Mouse (Mus musculus) ovary, postnatal 14 days (tissue): ENCODE measurements around the gene Sar1b.
A peak's percentile ranks its signal among the peaks of the same experiment; 100 is the strongest.
"Not testable (repeated sequence)": the region's sequence is repeated elsewhere in the genome, so short reads cannot be mapped to it uniquely, and the experiment has no call there.

Source experiments
- DNase-seq: peaks from one replicate; pipeline ENCODE4 v3.0.0; 2022; ENCODE audit warnings: low spot score

Sar1b gene

GRCm38 (mm10) chr11:51763213-51763907 lies at the start of gene Sar1b, which contains the start of gene Sec24a:
TSS of gene Sar1b (plus strand) at chr11:51763687.
TSS of gene Sec24a (minus strand) at chr11:51763634.
- DNase-seq, result peak; percentile 72

GRCm38 (mm10) chr11:51721066-51721465 lies 42.4 kb upstream of the Sar1b start:
- no peak for DNase-seq

GRCm38 (mm10) chr11:51732883-51733282 lies 30.6 kb upstream of the Sar1b start:
- DNase-seq, result no peak

- not testable (repeated sequence) for DNase-seq
Measured at GRCm38 (mm10) chr11:51734218-51734617, 29.3 kb upstream of the Sar1b start.

GRCm38 (mm10) chr11:51738651-51739403 lies 24.7 kb upstream of the Sar1b start:
- no peak for DNase-seq

- DNase-seq, result no peak
Measured at GRCm38 (mm10) chr11:51740701-51741100, 22.8 kb upstream of the Sar1b start.

GRCm38 (mm10) chr11:51746096-51746495 lies 17.4 kb upstream of the Sar1b start:
- DNase-seq, result no peak

- not testable (repeated sequence) for DNase-seq
Measured at GRCm38 (mm10) chr11:51751623-51752225, 11.8 kb upstream of the Sar1b start.

- no peak for DNase-seq
Measured at GRCm38 (mm10) chr11:51755621-51756311, 7.7 kb upstream of the Sar1b start.

- peak; percentile 86 for DNase-seq
Measured at GRCm38 (mm10) chr11:51756352-51756771, 7.1 kb upstream of the Sar1b start.

- no peak for DNase-seq
Measured at GRCm38 (mm10) chr11:51757023-51757422, 6.5 kb upstream of the Sar1b start.

- DNase-seq, result no peak
Measured at GRCm38 (mm10) chr11:51757625-51758024, 5.9 kb upstream of the Sar1b start.

- not testable (repeated sequence) for DNase-seq
Measured at GRCm38 (mm10) chr11:51758207-51758606, 5.3 kb upstream of the Sar1b start.

- no peak for DNase-seq
Measured at GRCm38 (mm10) chr11:51759251-51759650, 4.2 kb upstream of the Sar1b start.

GRCm38 (mm10) chr11:51759941-51760657 lies 3.4 kb upstream of the Sar1b start:
- no peak for DNase-seq

- DNase-seq, result no peak
Measured at GRCm38 (mm10) chr11:51761241-51761640, 2.2 kb upstream of the Sar1b start.

GRCm38 (mm10) chr11:51763955-51764354 lies 468 bp downstream of the Sar1b start:
- DNase-seq, result no peak

GRCm38 (mm10) chr11:51764816-51765215 lies 1.3 kb downstream of the Sar1b start:
- DNase-seq, result no peak

- no peak for DNase-seq
Measured at GRCm38 (mm10) chr11:51767579-51768220, 4.2 kb downstream of the Sar1b start.

GRCm38 (mm10) chr11:51768296-51768695 lies 4.8 kb downstream of the Sar1b start:
- no peak for DNase-seq

- no peak for DNase-seq
Measured at GRCm38 (mm10) chr11:51775507-51775906, 12.0 kb downstream of the Sar1b start.
